Mouse (Mus musculus) lung, postnatal 25 days (tissue): ENCODE data around the gene Wdr46.

Source experiments
- DNase-seq: peaks from one replicate; pipeline ENCODE4 v3.0.0; 2022; ENCODE audit warnings: low spot score

The Wdr46 gene

DNA sequence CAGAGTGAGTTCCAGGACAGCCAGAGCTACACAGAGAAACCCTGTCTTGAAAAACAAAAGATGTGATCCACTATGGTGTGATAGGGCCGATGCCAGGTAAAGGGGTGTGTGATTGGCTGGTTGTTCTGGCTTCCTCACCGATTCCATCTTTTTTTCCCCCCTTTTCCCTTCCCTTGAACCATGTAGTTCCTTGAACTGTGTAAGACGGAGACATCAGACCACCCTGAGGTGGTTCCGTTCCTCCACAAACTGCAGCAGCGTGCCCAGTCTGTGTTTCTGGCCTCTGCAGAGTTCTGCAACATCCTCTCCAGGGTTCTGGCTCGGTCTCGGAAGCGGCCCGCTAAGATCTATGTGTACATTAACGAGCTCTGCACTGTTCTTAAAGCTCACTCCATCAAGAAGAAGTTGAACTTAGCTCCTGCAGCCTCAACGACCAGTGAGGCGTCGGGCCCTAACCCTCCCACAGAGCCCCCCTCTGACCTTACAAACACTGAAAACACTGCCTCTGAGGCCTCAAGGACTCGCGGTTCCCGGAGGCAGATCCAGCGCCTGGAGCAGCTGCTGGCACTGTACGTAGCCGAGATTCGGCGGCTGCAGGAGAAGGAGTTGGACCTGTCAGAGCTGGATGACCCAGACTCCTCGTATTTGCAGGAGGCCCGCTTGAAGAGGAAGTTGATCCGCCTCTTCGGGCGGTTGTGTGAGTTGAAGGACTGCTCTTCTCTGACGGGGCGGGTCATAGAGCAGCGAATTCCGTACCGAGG lies 29.2 kb upstream of the Wdr46 start:
- DNase-seq: no peak

DNA sequence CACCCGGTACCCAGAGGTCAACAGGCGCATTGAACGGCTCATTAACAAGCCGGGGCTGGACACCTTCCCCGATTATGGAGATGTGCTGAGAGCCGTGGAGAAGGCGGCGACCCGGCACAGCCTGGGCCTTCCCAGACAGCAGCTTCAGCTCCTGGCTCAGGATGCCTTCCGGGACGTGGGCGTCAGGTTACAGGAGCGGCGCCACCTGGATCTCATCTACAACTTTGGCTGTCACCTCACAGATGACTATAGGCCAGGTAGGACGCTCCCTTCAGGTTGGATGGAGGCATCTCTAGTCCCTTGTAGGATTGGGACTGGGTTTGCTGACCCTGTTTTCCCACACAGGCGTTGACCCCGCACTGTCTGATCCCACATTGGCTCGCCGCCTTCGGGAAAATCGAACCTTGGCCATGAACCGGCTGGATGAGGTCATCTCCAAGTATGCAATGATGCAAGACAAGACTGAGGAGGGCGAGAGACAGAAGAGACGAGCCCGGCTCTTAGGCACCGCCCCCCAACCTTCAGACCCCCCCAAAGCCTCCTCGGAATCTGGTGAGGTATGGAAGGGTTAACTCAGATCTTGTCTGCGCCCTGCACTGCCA lies 28.5 kb upstream of the Wdr46 start:
- DNase-seq: no peak

DNA sequence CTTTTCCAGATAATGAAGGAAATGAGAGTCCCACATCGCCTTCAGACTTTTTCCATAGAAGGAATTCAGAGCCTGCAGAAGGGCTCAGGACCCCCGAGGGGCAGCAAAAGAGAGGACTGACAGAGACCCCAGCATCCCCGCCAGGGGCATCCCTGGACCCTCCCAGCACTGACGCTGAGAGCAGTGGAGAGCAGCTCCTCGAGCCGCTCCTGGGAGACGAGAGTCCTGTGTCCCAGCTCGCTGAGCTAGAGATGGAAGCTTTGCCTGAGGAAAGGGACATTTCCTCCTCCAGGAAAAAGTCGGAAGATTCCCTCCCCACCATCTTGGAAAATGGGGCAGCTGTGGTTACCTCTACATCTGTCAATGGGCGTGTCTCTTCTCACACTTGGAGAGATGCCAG lies 27.2 kb upstream of the Wdr46 start:
- no peak for DNase-seq

DNA sequence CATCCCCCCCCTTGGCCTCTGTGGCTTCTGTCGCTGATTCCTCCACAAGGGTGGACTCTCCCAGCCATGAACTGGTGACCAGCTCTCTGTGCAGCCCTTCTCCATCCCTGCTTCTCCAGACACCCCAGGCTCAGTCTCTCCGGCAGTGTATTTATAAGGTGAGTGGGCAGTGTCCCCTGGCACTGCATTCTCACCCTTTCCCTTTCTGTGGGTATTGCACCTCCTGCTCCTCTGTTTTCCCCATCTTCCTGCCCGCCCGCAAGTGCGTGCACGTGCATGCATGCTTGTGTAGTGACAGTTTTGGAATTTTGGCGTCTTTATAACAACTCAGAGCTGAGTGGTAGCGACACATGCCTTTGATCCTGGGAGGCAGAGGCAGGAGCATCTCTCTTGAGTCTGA lies 26.6 kb upstream of the Wdr46 start:
- DNase-seq: no peak

DNA sequence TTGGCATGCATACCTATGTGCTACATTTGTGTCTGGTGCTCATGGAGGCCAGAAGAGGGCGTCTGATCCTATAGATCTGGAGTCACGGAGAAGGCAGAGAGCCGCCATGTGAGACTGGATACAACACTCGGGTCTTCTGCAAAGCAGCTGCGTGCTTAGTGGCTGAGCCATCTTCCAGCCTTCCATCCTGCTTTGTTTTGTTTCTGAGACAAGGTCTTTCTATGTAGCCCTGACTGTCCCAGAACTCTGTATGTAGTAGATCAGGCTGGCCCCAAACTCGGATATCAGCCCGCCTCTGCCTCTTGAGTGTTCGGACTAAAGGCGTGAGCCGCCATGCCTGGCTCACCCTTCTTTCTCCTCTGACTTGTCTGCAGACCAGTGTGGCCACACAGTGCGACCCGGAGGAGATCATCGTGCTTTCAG lies 25.5 kb upstream of the Wdr46 start:
- DNase-seq: no peak

DNA sequence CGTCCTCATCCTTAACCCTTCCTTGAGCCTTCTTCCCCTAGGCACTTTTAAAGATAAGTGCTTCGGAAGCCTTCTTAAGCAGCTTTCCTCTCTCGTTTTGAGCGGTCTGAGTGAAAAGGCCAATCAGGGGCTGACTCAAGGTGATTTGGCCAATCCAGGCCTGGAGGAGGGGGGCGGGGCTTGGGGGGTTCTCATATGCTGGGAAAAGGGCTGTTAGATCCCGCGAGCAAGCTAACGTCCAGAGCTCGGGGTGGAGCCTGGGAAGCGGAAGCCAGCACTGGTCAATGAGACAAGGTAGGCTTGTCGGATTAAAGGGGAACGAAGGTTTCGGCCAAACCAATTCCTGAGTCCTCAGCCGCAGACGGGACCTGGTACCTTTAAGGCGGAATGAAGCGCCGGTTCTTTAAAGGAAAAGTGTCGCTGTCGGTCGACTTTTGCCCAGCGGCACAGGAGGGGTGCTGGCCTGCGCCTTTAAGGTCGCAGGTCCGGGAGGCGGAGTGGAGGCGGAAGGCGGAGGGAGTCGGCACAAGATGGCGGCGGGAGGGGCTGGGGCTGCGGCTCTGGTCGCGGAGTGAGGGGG lies 24.7 kb upstream of the Wdr46 start, which contains the start of the genes Tapbp and Zbtb22:
Tapbp (plus strand) TSS at position 229 of the 580 bp plus-strand sequence.
Zbtb22 (plus strand) TSS at position 234 of the 580 bp plus-strand sequence.
- DNase-seq: peak; percentile 99

DNA sequence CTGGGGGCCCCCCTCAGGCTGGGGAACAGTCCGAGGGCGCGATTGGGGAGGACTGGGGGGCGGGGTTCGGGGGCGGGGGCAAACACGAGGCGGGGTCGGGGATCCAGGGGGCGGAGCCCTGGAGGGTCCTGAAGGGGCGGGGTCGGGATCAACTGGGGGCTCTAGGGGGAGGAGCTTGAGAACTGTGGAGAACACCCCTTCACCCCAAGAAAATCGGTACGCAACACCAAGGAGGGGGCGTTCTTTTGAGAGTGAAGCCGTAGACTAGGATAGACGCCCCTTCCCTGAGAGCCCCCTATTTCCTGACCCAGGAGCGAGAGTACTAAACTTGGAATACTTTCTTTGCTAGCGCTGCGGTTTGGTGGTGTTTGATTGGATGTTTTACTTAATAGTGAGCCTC lies 24.2 kb upstream of the Wdr46 start:
- no peak for DNase-seq

DNA sequence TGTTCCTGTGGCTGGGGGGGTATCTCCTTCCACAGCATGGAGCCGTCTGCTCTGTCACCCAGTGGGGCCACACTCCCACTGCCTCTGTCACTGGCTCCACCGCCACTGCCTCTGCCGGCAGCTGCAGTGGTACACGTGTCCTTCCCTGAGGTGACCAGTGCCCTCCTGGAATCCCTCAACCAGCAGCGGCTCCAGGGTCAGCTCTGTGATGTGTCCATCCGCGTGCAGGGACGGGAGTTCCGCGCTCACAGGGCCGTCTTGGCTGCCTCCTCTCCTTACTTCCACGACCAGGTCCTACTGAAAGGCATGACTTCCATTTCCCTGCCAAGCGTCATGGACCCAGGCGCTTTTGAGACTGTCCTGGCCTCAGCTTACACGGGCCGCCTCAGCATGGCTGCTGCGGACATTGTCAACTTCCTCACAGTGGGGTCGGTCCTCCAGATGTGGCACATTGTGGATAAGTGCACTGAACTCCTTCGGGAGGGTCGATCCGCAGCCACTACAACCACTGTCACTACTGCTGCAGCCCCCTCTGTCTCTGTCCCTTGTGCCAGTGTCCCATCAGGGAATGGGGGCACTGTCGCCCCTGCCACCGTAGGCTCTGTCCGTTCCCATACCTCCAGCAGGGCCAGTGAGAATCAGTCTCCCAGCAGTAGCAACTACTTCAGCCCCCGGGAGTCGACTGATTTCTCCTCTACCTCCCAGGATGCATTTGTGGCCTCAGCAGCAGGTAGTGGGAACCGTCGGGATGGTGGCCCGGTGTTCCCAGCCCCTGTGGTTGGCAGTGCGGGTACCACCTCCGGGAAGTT lies 23.4 kb upstream of the Wdr46 start:
- DNase-seq: no peak

DNA sequence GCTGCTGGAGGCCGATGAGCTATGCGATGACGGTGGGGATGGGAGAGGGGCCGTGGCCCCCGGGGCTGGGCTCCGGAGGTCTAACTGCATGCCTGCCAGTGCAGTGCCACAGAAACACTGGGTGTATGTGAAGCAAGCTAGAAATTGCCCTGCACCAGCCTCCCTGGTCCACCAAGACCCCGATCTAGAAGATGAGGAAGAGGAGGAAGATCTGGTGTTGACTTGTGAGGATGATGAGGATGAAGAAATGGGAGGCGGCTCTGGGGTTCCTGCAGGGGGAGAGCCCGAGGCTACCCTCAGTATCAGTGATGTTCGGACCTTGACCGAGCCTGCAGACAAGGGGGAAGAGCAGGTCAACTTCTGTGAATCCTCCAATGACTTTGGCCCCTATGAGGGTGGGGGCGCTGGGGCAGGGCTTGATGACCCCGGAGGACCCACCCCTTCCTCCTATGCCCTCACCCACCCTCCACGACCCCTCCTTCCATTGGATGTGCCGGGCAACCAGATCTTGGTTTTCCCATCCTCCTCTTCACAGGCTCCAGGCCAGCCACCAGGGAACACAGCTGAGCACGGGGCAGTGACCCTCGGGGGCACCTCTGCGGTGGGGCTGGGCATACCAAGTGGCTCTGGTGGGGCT lies 22.7 kb upstream of the Wdr46 start:
- DNase-seq: no peak

DNA sequence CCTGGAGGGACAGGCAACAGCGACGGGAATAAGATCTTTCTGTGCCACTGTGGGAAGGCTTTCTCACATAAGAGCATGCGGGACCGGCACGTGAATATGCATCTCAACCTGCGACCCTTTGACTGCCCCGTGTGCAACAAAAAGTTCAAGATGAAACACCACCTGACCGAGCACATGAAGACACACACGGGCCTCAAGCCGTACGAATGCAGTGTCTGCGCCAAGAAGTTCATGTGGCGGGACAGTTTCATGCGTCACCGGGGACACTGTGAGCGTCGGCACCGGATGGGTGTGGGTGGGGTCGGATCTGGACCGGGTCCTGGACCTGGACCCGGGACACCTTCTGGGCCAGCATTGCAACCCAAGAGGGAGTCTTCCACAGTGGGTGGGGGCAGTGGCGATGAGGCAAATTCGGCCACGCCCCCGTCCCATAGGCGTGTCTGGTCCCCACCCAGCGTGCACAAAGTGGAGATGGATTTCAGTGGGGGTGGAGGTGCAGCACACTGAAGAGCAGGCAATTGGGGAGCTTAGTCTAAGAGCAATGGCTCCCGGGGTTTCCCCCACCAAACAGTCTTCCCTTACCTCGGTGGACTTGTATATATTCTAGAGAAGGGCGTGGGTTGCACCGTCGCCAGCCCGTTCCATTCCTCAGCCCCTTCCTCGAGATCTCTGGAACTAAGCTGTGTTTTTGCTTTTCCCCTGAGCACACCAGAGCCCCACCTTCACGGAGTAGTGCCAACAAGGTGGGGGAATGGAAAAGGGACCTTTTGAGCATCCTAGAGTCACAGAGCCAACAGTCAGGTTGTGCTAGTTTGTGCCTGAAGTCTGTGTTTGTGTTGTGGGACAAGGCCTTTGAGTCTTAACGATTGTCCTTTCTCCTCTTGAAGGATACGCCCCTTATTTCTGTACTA lies 21.9 kb upstream of the Wdr46 start:
- DNase-seq: no peak

DNA sequence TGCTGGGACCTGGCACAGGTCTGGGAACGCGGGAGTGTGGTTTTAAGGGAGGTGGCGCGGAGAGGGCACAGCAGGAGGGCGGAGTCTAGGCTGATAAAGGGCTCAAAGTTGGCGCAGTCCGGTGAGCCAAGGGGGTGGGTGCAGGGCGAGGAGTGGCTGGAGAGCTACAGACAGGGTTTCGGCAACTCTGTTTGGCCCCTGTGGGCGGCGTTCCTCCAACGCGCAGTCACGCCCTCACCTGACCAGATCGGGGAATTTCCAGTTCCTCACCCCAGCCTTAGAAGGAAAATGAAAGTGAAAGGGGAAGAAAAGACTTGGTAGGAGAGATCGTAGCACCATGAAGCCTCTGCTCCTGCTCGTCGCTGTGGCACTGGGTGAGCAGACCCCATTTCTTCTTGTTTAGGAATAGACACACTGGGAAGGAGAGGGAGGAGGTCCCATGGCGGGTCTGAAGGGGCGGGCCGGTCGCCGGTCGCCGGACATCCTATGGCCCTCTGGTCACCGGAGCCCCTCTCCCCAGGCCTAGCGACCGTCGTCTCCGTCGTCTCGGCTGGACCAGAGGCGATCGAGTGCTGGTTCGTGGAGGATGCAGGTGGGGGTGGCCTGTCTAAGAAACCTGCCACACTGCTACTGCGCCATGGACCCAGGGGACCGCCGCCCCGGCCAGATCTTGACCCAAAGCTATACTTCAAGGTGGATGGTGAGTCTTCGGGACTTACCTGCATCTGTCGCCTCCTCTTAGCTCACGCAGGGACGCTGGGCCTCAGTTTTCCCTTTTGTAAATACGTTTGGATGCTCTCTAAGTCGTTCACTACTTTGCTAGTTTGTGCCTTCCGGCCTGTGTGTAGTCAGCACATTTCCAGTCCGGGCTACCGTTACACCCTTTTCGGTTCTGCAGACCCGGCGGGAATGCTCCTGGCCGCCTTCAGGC lies 20.8 kb upstream of the Wdr46 start:
- peak; percentile 96 for DNase-seq

DNA sequence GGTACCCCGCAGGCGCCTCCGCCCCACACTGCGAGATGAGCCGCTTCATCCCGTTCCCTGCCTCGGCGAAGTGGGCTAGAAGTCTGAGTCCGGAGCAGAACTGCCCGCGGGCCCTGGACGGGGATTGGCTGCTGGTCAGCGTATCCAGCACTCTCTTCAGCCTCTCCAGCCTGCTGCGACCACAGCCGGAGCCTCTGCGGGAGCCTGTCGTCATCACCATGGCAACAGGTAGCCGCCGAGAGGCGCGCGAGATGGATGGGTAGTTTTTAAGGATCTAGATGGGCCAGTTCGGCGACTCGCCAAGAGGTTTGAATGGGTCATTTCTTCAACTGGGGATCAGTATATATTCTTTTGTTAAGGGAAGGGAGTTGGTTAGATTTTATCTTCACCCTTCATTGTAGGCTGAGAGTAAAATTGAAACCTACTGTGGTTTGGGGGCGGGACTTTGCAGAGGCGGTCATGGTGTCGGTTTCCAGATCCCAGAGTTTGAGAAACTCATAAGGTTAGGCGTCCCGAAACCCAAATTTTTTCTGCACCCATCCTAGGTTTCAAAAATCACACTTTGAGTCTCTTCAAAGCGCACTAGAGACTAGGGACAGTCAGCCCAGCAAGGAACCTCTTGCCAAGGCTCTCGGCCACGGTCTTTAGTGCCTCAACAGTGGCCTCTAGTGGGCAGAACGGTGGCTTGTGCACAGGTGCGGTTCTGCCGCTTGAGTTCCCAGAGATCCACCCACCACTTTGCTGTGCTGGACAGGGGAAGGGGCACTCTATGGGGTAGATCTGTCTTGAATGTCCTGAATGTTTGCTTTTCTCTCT lies 20.0 kb upstream of the Wdr46 start:
- DNase-seq: peak; percentile 89

DNA sequence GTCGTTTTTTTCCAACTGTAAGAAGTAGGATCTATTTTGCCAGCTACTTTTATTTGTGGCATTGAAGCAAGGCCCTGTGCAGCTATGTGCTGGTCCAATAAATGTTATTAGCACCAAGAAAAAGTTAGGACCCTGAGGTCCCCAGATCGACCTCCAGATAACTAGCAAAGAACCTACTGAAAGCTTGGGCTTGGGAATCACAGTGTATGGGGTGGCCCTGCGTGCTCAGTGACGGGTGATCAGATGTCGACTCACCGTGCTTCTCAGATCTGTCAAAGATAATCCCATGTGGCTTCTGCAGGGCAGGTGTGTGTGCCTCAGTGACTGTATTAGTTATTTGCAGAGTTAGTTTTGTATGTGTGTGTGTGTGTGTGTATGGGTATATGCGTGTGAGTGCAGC lies 19.1 kb upstream of the Wdr46 start:
- DNase-seq: no peak

DNA sequence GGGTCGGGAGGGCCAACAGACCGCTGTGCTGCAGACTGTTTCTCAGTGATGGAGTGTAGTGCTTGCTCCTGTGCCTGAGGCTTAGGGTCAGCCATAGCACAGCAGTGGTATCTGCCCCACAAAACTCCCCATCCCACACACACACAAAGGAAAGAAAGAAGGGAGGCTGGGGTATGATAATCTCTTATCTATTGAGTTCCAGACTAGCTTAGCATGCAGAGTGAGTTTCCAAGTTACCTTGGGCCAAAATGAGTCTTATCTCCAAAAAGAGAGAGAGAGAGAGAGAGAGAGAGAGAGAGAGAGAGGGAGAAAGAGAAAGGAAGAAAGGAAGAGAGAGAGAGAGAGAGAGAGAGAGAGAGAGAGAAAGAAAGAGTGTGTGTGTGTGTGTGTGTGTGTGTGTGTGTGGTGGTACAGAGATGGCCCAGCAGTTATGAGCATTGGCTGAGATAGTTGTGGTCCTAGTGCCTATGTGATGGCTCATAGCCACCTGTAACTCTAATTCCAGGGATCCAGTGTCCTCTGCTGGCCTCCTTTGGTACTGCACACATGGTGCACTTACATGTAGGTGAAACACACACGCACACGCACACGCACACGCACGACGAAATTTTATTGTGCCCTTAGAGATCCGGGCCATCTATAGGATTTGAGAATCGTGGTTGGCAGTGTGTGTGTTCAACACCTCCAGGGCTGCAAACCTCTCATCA lies 15.7 kb upstream of the Wdr46 start:
- DNase-seq: no peak

DNA sequence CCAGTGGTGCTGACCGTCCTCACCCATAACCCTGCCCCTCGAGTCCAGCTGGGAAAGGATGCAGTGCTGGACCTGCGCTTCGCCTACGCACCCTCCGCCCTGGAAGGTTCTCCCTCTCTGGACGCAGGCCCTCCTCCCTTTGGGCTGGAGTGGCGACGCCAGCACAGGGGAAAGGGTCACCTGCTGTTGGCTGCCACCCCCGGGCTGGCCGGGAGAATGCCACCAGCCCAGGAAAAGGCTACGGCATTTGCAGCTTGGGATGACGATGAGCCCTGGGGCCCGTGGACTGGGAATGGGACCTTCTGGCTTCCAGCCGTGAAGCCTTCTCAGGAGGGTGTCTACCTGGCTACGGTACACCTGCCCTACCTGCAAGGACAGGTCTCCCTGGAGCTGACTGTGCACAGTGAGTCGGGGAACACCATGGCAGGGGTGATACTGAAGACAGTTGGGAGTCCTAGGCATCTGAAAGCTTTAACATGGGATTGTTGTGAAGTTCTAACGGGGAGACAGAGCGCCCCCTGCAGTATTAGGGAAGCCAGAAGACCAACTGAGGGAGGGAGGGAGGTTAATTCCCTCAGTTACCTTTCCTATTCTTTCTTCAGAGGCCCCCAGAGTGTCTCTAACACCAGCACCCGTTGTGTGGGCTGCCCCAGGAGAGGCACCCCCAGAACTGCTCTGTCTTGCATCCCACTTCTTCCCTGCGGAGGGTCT lies 14.9 kb upstream of the Wdr46 start:
- no peak for DNase-seq

DNA sequence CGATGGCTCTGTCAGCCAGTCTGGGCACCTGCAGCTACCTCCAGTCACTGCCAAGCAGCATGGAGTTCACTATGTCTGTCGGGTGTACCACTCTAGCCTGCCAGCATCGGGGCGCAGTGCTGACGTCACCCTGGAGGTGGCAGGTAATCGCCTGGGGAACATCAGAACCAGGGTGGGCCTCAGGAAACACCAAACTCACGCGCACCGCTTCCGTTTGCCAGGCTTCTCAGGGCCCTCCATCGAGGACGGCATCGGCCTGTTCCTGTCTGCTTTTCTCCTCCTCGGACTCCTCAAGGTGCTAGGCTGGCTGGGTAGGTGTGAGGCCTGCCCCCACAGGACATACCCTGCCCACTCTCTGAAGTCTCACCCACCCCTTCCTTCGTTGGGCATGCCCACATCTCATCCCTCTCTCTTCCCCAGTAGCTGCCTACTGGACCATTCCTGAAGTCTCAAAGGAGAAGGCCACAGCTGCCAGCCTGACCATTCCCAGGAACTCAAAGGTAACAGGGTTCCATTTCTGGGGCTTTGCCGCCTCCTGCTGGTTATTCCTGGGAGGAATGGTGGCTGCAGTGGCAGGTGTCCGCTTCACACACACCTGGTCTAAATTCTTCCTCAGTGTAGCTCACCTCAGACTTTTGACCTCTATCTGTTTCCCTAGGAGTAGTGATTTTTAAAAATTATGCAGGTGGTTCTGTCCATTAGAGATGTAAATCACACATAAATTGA lies 14.1 kb upstream of the Wdr46 start:
- DNase-seq: no peak
